Mouse (Mus musculus): Measurements from ENCODE around the gene Il5ra. TPM values are rescaled to one million over a fixed set of nuclear protein-coding genes. Genes with fewer than 3 reads are reported as not detected.

The Il5ra gene
- polyA plus RNA-seq, 1 experiment = not detected

- TF ChIP-seq POLR2A (IDR thresholded peaks at IDR 0.05; ENCODE audit: extremely low read depth, insufficient read depth, low read length) = peak; percentile 59; the same call in 1 of the 2 replicates
- TF ChIP-seq CTCF (IDR thresholded peaks at IDR 0.05; ENCODE audit: extremely low read depth, insufficient read depth, low read length) = no peak
- Histone ChIP-seq H3K4me3 (ENCODE audit: insufficient read depth, low read length) (peak within 1 kb of the TSS; percentile 64), H3K4me1 (ENCODE audit: control insufficient read depth, insufficient read depth, low read length) (peaks cover 2% of the 10 kb centered on the region; the same call in 1 of the 2 replicates), H3K27ac (ENCODE audit: insufficient read depth, low read length) (no peak within 1 kb of the TSS)
Observed at GRCm38 (mm10) chr6:106768640-106769289, 19.9 kb upstream of the Il5ra start, which contains the start of gene Trnt1. TSS of gene Trnt1 (plus strand) at chr6:106769120.

GRCm38 (mm10) chr6:106766774-106767173, 17.9 kb upstream of the Il5ra start:
- Histone ChIP-seq H3K4me1 (ENCODE audit: control insufficient read depth, insufficient read depth, low read length) (peaks cover 2% of the 10 kb centered on the region; the same call in 1 of the 2 replicates), H3K4me3 (ENCODE audit: insufficient read depth, low read length) (no peak overlapping the region), H3K27ac (ENCODE audit: insufficient read depth, low read length) (no peak overlapping the region)
- TF ChIP-seq CTCF (IDR thresholded peaks at IDR 0.05; ENCODE audit: extremely low read depth, insufficient read depth, low read length) (no peak), POLR2A (IDR thresholded peaks at IDR 0.05; ENCODE audit: extremely low read depth, insufficient read depth, low read length) (no peak)

- no peak overlapping the region for H3K27ac ChIP-seq (ENCODE audit: insufficient read depth, low read length)
- H3K4me1 ChIP-seq (ENCODE audit: control insufficient read depth, insufficient read depth, low read length) = peaks cover 2% of the 10 kb centered on the region; the same call in 1 of the 2 replicates
- no peak for TF ChIP-seq POLR2A (IDR thresholded peaks at IDR 0.05; ENCODE audit: extremely low read depth, insufficient read depth, low read length)
- TF ChIP-seq CTCF (IDR thresholded peaks at IDR 0.05; ENCODE audit: extremely low read depth, insufficient read depth, low read length) = no peak
- no peak overlapping the region for H3K4me3 ChIP-seq (ENCODE audit: insufficient read depth, low read length)
Observed at GRCm38 (mm10) chr6:106765892-106766291, 17.1 kb upstream of the Il5ra start.

GRCm38 (mm10) chr6:106761486-106761885, 12.6 kb upstream of the Il5ra start:
- no peak overlapping the region for H3K4me3 ChIP-seq (ENCODE audit: insufficient read depth, low read length)
- no peaks in the 10 kb centered on the region for H3K4me1 ChIP-seq (ENCODE audit: control insufficient read depth, insufficient read depth, low read length)
- TF ChIP-seq CTCF (IDR thresholded peaks at IDR 0.05; ENCODE audit: extremely low read depth, insufficient read depth, low read length) = no peak
- no peak for TF ChIP-seq POLR2A (IDR thresholded peaks at IDR 0.05; ENCODE audit: extremely low read depth, insufficient read depth, low read length)
- H3K27ac ChIP-seq (ENCODE audit: insufficient read depth, low read length) = no peak overlapping the region

GRCm38 (mm10) chr6:106760473-106761218, 11.8 kb upstream of the Il5ra start:
- H3K4me3 ChIP-seq (ENCODE audit: insufficient read depth, low read length) = no peak overlapping the region
- H3K4me1 ChIP-seq (ENCODE audit: control insufficient read depth, insufficient read depth, low read length) = no peaks in the 10 kb centered on the region
- no peak overlapping the region for H3K27ac ChIP-seq (ENCODE audit: insufficient read depth, low read length)
- TF ChIP-seq CTCF (IDR thresholded peaks at IDR 0.05; ENCODE audit: extremely low read depth, insufficient read depth, low read length) (no peak), POLR2A (IDR thresholded peaks at IDR 0.05; ENCODE audit: extremely low read depth, insufficient read depth, low read length) (no peak)

GRCm38 (mm10) chr6:106758299-106758698, 9.5 kb upstream of the Il5ra start:
- no peaks in the 10 kb centered on the region for H3K4me1 ChIP-seq (ENCODE audit: control insufficient read depth, insufficient read depth, low read length)
- H3K27ac ChIP-seq (ENCODE audit: insufficient read depth, low read length) = no peak overlapping the region
- TF ChIP-seq POLR2A (IDR thresholded peaks at IDR 0.05; ENCODE audit: extremely low read depth, insufficient read depth, low read length) = no peak
- TF ChIP-seq CTCF (IDR thresholded peaks at IDR 0.05; ENCODE audit: extremely low read depth, insufficient read depth, low read length) = no peak
- no peak overlapping the region for H3K4me3 ChIP-seq (ENCODE audit: insufficient read depth, low read length)

GRCm38 (mm10) chr6:106750291-106750690, 1.5 kb upstream of the Il5ra start:
- no peak overlapping the region for H3K4me3 ChIP-seq (ENCODE audit: insufficient read depth, low read length)
- TF ChIP-seq CTCF (IDR thresholded peaks at IDR 0.05; ENCODE audit: extremely low read depth, insufficient read depth, low read length) = no peak
- no peak for TF ChIP-seq POLR2A (IDR thresholded peaks at IDR 0.05; ENCODE audit: extremely low read depth, insufficient read depth, low read length)
- no peak overlapping the region for H3K27ac ChIP-seq (ENCODE audit: insufficient read depth, low read length)
- no peaks in the 10 kb centered on the region for H3K4me1 ChIP-seq (ENCODE audit: control insufficient read depth, insufficient read depth, low read length)

GRCm38 (mm10) chr6:106747804-106748203, 1.0 kb downstream of the Il5ra start:
- H3K4me3 ChIP-seq (ENCODE audit: insufficient read depth, low read length) = no peak overlapping the region
- H3K4me1 ChIP-seq (ENCODE audit: control insufficient read depth, insufficient read depth, low read length) = no peaks in the 10 kb centered on the region
- TF ChIP-seq POLR2A (IDR thresholded peaks at IDR 0.05; ENCODE audit: extremely low read depth, insufficient read depth, low read length) = no peak
- TF ChIP-seq CTCF (IDR thresholded peaks at IDR 0.05; ENCODE audit: extremely low read depth, insufficient read depth, low read length) = no peak
- H3K27ac ChIP-seq (ENCODE audit: insufficient read depth, low read length) = no peak overlapping the region

- TF ChIP-seq POLR2A (IDR thresholded peaks at IDR 0.05; ENCODE audit: extremely low read depth, insufficient read depth, low read length) (no peak), CTCF (IDR thresholded peaks at IDR 0.05; ENCODE audit: extremely low read depth, insufficient read depth, low read length) (no peak)
- Histone ChIP-seq H3K27ac (ENCODE audit: insufficient read depth, low read length) (no peak overlapping the region), H3K4me1 (ENCODE audit: control insufficient read depth, insufficient read depth, low read length) (no peaks in the 10 kb centered on the region), H3K4me3 (ENCODE audit: insufficient read depth, low read length) (no peak overlapping the region)
Observed at GRCm38 (mm10) chr6:106747251-106747650, 1.6 kb downstream of the Il5ra start.

Measured in cortical plate, adult 2 months (tissue).